Mouse (Mus musculus): ENCODE data around the gene Tnfsf8.

Tnfsf8 gene

DNA sequence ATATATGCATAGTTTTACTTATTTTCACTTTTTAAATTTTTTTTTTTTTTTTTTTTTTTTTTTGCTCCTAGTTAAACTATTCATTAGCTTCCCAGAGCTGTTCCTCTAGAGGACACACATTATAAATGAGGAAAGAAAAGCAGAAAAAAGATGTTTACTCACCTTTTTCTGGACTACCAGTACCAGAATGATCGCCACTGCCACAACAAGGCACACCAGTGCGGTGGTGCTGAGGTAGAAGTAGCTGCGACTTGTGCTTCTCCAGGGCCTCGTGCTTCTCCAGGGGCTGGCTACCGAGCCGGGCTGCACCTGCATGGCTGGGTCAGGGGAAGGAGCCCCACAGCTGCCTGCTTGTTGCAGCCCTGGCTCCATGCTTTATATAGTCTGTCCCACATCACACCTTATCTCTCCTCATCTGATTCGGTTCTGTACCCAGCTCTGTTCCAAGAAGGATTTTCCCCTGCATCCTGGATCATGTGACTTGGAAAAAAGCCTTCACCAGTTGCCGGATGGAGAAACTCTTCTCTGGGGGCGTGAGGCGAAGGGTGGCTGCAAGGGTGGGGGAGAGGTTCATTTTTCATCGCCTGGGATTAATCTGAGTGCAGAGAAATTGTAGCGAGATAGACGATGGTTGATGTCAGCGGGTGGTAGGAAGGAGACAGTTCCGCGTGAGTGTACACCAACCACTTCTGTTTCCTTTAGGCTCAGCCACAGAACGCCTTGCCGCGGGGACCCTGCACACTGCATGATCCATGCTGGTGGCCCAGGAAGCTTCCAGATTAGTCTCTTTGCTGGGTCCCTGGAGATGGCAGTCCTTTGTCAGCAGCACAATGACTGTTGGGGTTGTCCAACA lies at the start of gene Tnfsf8:
Gene Tnfsf8 (minus strand): TSS at position 660 of the 853 bp plus-strand sequence.
- DNase-seq (ENCODE audit: low spot score in 2 of 2), result no peak

DNA sequence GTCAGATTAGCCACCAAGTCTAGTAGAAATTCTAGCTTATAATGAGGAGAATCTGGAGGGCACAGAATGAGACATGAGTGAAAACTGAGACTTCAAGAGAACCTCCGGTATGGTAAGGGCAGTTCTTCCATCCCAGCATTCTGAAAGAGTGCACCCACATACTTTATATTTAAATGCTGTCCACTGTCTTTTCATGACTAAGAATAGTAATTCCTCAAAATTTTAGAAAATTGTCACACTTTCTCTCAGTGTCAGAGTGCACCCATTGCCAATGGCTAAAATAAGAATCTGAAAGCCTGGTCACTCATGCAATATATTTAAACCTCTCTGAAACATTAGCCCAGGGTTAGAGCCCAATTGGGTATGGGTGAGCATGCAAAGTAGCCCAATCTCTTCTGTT lies 47.4 kb upstream of the Tnfsf8 start:
- DNase-seq (ENCODE audit: low spot score in 2 of 2), result no peak

DNA sequence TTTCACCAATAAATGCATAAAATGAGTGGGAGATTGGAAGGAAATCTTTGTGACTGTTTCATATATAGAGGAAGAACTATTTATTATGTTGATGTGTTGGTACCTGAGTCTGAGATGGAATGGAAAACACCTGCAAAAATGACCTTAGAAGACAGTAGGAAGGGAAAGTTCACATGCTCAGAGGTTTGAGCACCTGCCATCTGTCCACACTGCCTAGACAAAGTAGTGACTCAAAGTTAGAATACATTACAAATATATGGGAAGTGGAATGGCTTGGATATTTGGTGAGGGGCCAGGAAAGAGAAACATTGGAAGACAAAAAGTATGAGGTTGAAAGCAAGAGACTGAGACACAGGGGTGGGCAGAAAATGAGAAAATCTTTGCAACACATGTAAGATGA lies 46.3 kb upstream of the Tnfsf8 start:
- DNase-seq (ENCODE audit: low spot score in 2 of 2), result no peak

DNA sequence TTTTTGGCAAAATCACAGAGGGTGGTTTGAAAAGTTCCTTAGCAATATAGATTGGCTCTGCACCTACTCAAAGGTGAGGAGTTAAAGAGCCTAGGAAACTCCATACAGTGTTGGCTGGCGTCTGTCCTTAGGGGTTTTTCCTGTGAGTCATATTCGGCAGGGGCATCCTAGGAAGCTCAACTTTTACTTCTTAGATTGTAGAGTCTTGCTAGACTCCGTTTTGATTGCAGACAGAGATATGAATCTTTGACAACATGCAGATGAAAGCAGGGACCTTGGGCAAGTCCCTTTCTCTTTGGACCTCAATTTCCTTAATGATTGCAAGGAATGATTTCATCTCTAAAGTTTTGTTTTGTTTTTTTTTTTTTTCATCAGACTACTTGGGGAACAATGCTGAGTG lies 44.9 kb upstream of the Tnfsf8 start:
- no peak for DNase-seq (ENCODE audit: low spot score in 2 of 2)

DNA sequence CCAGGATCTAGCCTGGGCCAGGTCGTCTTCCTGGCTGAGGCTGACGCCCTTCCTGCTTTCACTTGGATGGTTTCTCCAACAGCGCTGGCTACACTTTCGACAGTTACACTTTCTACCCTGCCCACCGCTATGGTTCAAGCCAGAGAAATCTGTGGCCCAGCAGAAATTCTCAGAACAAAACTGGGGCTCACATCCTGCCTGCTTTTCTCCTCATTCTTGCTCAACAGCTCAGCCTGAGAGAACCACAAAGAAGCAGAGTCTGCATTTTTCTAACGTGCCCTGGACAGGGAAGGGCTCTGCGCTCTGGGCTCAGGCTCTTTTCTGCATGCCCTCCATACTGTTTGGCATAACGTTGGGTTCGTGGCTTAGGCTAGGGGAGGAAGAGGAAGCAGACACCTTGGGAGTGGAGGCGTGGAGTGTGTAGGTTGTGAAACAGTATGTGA lies 38.0 kb upstream of the Tnfsf8 start:
- no peak for DNase-seq (ENCODE audit: low spot score in 2 of 2)

DNA sequence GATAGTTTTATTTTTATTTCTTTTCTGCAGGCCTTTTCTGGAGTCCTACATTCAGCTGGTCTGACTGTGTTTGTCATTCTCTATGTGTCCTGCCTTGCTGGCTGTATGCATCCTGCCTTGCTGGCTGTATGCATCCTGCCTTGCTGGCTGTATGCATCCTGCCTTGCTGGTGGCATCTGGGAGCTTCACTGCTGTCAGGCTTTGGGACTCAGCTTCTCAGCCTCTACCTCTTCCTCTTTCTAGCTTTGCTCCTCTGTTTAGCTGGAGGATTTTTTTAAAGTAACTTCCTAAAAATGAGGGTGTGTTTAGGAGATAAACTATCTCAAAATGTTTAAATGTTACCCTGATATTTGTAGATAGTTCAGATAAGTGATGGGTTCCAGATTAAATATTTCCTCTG lies 36.0 kb upstream of the Tnfsf8 start:
- DNase-seq (ENCODE audit: low spot score in 2 of 2), result no peak

DNA sequence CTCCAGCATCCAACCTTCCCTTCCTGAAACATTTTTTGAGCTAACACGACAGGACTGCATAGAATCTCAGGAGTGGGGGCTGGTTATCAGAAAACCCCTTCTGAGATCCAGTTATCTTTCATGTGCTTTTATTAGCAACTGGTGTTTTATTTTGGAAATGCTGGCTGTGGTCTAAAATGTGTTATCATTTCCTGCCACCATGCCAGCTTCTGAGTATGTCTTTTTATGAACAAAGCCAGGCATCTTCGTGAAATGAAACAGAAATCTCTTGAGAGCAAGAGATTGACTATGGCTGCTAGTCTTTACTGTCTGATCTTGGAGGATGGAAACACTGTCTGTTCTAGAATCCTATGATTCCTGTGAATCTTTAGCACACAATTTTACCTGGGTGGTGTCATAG lies 25.0 kb upstream of the Tnfsf8 start:
- no peak for DNase-seq (ENCODE audit: low spot score in 2 of 2)

DNA sequence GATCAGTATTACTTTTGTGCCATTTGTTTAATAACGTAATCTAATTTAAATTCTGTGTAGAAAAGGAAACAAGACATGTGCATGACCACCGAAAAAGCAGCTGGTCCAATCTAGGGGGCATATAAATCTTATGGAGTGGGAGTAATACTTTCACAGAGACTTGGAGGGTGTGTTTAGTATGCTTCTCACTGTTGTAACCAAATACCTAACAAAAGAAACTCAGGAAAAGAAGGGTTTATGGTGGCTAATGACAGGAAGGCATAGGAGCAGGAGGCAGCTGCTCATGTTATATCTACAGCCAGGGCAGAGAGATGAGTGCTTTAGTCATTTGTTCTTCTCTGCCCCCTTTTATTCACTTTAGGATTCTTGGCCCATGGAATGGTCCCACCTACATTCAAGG lies 15.6 kb upstream of the Tnfsf8 start:
- no peak for DNase-seq (ENCODE audit: low spot score in 2 of 2)

DNA sequence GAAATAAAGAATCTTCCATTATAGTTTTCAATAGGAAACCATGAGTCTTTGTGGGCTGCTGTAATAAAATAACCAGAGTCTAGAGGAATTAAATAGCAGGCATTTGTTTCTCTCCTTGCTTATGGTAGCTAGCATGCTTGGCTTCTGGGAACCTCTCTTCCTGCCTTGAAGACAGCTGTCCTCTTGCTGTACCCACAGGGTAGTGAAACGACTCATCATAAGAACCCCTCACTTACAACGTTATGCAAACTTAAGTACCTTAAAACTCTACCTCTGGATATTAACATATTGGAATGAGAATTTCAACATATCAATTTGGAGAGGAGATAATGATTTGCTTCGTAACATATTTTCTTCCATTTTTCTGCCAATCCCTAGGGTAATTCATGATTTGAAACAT lies 14.3 kb upstream of the Tnfsf8 start:
- no peak for DNase-seq (ENCODE audit: low spot score in 2 of 2)

DNA sequence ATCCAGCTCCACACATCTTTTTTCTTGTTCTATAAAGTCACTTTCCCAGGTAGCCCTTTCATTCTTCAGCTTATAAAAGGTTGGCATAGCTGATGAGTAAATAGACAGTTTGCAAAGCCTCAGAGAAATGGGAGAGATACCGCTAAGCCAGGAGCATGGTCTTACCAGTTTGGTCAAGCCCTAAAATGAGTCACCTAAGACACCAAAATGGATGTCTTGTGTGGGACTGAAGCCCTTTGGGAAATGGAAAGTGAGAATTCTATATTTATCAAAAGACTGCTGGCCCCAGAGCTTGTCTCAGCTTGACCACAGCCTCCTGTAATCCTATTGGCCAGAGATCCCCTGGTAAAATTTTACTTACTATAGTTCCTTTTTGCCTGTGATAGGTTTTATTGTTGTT lies 9.5 kb upstream of the Tnfsf8 start:
- no peak for DNase-seq (ENCODE audit: low spot score in 2 of 2)

DNA sequence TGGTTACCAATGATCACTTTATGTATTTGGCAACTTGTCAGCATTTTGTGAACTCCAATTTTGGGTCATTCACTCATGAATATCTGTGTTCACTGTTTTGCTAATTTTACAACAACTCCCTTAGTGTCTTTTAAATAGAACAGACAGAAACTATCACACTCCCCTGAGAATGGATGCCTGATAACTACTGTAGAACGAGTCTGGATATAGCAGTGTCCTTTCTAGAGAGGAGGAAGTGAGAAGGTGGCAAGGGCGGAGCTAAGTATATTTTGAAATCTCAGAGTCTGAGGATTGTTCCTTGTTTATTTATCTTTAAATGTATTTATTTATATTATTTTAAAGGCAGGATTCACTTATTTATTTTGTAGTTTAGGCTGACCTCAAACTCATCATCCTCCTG lies 7.6 kb upstream of the Tnfsf8 start:
- DNase-seq (ENCODE audit: low spot score in 2 of 2), result no peak

DNA sequence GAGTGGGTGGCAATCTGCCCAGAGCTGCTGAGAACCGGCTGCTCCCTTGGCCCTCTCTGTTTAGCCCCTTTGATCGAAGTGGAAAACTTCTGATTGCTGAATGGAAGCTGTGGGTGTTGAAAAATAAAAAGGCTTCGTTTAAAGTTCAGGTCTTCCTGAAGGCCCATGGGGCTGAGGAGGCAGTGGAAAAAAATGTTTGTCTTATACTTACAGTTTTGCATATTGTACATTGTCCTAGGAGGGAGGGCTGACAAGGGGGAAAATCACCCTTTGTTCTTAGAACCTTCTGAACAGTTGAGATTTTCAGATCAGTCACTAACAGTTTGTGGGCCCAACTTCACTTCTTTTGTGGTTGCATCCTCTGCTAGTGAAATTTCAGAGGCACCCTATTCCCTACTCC lies 1.8 kb upstream of the Tnfsf8 start:
- DNase-seq (ENCODE audit: low spot score in 2 of 2), result no peak

DNA sequence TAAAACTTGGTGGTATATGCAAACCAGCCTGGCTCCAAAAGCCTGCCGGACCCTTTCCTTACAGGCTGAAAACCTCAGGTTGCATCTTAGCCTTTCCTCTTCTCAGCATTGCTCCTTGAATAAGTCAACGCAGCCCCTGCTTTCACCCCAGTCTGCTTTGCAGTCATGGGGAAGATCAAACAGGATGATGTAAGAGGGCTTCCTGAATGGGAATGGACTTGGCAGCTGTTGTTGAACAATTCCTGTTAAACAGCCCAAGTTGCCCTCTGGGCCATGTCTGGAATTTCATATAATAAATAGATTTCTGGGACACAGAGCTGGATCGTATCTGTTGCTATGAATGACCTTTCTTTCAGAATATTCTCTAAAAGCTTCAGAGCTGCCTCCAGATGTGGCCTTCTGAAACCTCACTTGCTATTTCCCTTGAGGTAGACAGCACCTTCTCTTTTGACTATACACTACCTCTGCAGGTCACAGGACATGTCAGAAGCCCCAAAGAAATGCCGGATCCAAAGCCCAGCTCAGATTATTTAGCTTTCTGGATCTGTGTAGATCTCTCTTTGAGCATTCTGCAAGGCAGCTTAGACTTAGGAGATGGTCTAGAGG lies 1.0 kb upstream of the Tnfsf8 start:
- DNase-seq (ENCODE audit: low spot score in 2 of 2), result no peak

DNA sequence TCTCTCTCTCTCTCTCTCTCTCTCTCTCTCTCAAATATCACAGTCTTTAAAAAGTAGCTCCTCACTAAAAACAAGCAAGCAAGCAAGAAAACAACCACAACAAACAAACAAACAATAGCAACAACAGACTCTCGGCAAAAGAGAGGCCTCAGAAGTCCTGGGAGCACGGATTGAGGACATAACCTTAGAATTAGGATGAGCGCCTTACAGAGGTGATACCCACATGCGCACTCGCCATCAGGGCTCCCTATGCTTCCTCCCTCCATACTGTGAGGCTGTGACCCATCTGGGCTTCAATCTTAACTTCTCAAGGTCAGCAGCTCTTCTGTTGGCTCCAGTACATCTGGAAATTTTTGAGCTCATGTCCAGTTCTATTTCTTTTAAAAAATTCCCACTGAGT lies 911 bp downstream of the Tnfsf8 start:
- no peak for DNase-seq (ENCODE audit: low spot score in 2 of 2)

DNA sequence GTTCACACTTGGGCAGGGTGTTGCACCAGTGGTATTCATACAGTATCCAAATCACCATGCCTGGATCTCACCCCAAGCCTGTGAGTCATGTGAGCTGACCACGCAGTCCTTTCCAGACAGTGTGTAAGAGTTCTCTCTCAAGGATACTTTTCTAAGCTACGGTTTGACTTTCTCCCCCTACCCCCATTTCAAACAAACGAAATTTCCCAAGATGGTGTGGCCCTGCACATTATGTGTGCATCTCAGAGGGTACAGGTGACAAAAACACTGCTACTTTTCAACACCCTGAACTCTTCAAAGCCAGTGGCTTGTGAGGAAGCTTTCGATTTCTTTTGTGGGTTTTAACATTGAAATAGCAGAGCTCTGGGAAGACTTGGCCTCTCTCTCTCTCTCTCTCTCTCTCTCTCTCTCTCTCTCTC lies 1.4 kb downstream of the Tnfsf8 start:
- no peak for DNase-seq (ENCODE audit: low spot score in 2 of 2)

DNA sequence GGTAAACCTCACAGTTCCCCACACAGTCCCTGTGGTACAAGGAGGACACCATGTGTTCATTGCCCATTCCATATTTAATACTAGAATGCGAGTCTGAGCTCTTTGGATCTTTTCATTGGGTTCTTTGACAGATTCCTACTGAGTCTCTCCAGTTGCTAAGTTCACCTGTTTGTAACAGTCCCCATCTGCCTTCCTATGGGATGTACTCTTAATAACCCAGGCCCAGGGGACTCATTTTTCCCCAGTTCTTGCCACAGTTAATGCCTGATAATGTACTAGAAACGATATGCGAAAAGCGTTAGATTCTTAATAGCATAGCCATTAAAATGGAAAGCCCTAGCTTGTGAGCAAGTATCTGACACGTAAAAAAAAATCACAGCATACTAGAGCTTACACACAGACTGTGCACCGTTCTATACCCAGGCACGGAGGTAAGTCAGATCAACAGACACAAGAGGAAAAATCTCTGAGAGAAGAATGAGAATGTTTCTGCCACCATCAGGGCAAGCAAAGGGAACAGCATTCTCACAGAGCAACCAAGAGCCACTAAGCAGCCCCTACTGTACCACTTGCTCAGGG lies 2.4 kb downstream of the Tnfsf8 start:
- no peak for DNase-seq (ENCODE audit: low spot score in 2 of 2)

DNA sequence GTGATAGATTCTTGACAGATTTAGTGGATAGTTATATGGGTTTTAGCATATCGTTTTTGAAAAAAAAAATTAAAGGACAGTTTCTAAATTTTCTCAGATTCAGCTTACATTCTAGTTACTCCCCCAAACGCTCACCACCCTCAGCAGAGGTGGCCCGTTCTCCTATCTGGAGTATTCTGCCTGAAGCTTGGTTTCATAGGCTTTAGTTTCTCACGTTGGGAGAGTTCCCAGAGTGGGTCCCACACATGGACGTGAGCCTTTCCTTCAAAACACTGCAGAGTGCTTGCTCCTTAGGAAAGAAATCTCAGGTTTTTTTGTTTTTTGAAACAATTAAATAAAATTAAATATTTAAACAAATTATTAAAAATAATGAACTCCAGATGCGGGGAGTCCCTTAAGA lies 4.4 kb downstream of the Tnfsf8 start:
- DNase-seq (ENCODE audit: low spot score in 2 of 2), result no peak

DNA sequence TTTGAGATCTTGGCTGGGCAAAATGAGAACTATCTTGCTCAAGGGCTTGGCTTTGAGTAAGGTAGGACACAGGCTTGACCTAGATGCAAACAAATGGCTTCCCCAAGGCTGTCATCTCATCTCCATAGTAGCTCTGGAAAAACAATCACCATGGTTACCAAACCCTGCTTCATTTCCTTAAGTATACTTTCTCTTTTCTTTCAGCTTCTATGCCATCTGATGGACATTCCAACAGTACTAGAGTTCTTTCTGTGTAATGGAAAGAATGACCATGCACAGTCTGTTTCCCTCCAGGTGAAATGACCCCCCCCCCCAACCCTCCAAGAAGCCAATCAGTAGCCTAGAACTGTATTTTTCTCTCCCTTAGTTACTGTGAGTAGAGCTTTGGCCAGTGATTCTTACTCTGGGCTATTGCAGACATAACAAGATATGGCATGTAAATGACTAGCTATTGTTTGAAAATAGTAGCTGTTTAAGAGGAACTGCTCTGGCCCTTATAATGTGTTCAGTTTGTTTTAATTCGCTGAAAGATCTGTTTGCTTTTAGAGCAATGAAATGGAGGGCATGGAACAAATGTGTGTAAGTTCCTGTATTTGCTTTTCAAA lies 7.3 kb downstream of the Tnfsf8 start:
- DNase-seq (ENCODE audit: low spot score in 2 of 2), result no peak

DNA sequence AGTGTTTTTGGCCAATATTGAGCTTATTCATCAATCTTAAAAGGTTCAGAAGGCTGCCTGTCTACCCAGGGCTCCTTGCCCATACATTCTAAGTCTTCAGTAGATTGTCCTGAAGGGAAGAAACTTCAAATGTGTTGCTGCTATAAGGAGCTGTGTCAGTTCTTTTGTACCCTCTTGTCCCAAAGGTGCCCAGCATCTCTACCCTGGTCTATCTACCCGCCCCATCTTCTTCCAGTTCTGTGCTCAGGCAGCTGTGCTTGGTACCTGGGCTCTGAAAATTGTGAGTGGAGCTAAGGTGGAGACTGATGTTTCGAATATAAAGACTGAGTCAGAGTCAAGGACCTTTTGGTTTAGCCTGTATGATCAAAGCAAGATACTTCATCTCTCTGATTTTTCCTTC lies 11.1 kb downstream of the Tnfsf8 start:
- DNase-seq (ENCODE audit: low spot score in 2 of 2), result no peak

DNA sequence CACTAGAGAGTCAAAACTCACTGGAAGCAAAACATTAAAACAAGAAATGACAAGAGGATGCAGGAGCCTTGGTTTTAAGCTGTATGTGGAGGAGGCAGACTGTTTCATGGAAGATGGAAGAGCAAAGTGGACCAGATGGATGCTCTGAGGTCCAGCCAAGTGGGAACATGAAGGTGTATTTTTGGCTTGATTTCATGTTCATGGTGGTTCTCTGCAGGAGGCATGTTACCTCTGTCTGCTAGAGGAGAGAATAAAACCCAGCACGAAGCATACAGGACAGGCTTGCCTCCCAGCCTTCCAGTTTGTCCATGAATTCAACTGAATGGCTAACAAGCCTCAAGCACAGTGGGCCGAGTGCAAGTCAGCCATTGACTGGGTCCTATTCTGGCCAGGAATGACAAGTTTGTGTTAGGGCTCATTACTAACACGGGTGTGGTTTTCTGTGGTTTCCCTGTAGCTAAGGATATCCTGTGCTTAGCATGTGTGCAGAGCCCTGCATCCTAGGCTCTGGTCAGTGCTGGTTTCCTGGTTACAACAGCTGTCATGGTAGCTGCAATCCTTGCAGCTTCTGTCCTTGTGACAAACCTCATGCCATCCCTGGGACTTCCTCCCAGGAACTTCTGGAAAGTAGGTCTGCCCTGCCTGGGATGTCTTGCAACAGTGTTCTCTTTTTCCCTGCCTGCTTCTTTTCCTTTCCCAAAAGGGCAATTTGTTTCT lies 14.1 kb downstream of the Tnfsf8 start:
- no peak for DNase-seq (ENCODE audit: low spot score in 2 of 2)

DNA sequence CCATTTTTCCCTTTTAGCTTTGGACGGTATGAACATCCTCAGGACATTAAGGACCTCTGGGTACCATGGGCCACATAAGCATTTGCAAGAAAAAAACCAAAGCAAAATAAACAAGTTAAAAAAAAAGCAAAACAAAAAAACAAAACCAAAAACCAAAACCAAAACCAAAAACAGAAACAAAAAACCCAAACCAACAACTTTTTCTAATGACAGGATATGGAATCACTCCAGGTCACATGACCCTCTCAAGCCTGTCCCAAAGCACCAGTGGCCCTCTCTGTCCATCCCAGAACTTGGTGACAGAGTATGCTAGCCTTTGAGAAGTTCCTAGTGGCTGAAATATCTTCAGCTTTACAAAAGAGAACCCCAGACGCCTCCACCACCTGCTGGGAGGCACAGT lies 15.4 kb downstream of the Tnfsf8 start:
- no peak for DNase-seq (ENCODE audit: low spot score in 2 of 2)

DNA sequence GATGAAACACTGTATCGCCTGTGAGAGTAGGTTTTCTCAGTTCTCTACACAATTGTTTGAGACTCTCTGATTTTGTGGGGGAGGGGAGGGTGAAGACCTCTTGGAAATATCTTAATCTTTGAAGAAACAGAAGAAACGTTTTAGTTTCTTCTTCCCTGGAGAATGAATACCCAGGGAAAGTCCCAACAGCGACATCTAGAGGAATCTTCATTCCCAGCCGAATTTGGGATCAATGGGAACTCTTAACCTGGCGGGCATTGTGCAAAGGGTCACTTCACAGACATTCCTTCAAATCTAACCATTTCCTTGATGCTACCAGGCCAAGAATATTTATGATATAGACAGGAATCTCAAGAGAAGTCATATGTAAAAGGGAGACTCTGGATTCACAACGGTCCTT lies 17.2 kb downstream of the Tnfsf8 start:
- DNase-seq (ENCODE audit: low spot score in 2 of 2), result peak; percentile 44 to 58
